Mouse (Mus musculus): ENCODE results near the gene Pdzd2. TPM values are rescaled to one million over a fixed set of nuclear protein-coding genes. Genes with fewer than 3 reads are reported as not detected.

Gene Pdzd2
- polyA plus RNA-seq, 1 experiment = 1.7 TPM

DNA sequence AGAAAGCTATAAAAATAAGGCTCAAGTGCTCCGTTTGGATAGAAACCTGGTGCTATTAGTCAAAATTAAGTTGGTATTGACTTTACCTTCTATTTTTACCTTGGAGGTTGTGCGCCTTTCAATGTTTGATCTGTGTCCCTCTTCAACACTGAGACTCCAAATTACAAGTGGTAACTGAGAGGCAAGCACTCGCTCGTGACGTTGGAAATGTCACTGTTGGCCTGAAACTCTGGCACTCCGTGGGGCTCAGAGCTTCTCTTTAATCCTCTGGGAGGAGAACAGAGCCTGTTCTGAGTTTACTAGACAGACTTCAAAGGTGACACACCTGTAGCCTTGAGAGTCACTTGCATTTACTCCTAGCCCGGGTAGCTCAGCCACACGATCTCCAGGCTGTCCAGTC lies 120.5 kb downstream of the Pdzd2 start:
- Histone ChIP-seq H3K27ac (ENCODE audit: insufficient read depth, low read length) (no peak overlapping the region), H3K4me3 (ENCODE audit: extremely low read depth, insufficient read depth, insufficient read length) (no peak overlapping the region), H3K27me3 (ENCODE audit: control insufficient read depth, insufficient read depth, low read length) (no peaks in the 10 kb centered on the region), H3K36me3 (ENCODE audit: control insufficient read depth, insufficient read depth, low read length) (no peaks in the 10 kb centered on the region), H3K4me1 (ENCODE audit: control insufficient read depth, insufficient read depth, insufficient read length) (peaks cover 8% of the 10 kb centered on the region; the same call in 1 of the 2 replicates)
- WGBS = 90% methylated on average over 8 of the region's 8 CpGs
- no peak for TF ChIP-seq CTCF (IDR thresholded peaks at IDR 0.05; ENCODE audit: extremely low read depth, insufficient read depth, insufficient read length, insufficient replicate concordance)
- no peak for TF ChIP-seq POLR2A (IDR thresholded peaks at IDR 0.05; ENCODE audit: low read depth, low read length)
- no peak for DNase-seq (ENCODE audit: low read depth in 1 of 2, low spot score in 2 of 2)

GRCm38 (mm10) chr15:12617651-12618050 lies 122.1 kb downstream of the Pdzd2 start:
- WGBS = 17% methylated on average over 11 of the region's 11 CpGs
- Histone ChIP-seq H3K27ac (ENCODE audit: insufficient read depth, low read length) (peak overlapping the region; percentile 12), H3K27me3 (ENCODE audit: control insufficient read depth, insufficient read depth, low read length) (no peaks in the 10 kb centered on the region), H3K36me3 (ENCODE audit: control insufficient read depth, insufficient read depth, low read length) (no peaks in the 10 kb centered on the region), H3K4me1 (ENCODE audit: control insufficient read depth, insufficient read depth, insufficient read length) (peaks cover 8% of the 10 kb centered on the region; the same call in 1 of the 2 replicates), H3K4me3 (ENCODE audit: extremely low read depth, insufficient read depth, insufficient read length) (no peak overlapping the region; the same call in 1 of the 2 replicates)
- no peak for TF ChIP-seq CTCF (IDR thresholded peaks at IDR 0.05; ENCODE audit: extremely low read depth, insufficient read depth, insufficient read length, insufficient replicate concordance)
- no peak for TF ChIP-seq POLR2A (IDR thresholded peaks at IDR 0.05; ENCODE audit: low read depth, low read length)
- DNase-seq (ENCODE audit: low read depth in 1 of 2, low spot score in 2 of 2) = peak in 1 of 2 experiments; percentile 14

DNA sequence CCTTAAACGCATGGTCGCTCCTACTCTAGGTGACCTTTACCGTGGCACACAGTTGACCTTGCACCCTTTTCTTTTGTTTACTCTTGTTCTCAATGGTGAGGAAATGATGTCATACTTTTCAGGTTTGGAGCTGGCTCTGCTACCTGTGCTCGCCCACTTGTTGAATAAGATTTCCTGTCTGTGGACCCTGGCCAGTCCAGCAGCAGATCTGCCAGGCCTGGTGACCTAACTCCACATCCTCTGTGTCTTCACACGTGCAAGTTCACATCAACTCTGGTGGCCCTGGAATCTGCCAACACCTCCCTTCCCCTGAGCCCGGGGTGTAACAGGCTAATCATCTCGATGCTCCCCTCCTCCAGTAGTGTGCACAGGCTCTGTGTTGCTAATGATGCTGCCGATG lies 122.5 kb downstream of the Pdzd2 start:
- Histone ChIP-seq H3K36me3 (ENCODE audit: control insufficient read depth, insufficient read depth, low read length) (no peaks in the 10 kb centered on the region), H3K4me1 (ENCODE audit: control insufficient read depth, insufficient read depth, insufficient read length) (peaks cover 8% of the 10 kb centered on the region; the same call in 1 of the 2 replicates), H3K4me3 (ENCODE audit: extremely low read depth, insufficient read depth, insufficient read length) (no peak overlapping the region), H3K27ac (ENCODE audit: insufficient read depth, low read length) (peak overlapping the region; percentile 12), H3K27me3 (ENCODE audit: control insufficient read depth, insufficient read depth, low read length) (no peaks in the 10 kb centered on the region)
- 38% methylated on average over 8 of the region's 8 CpGs for WGBS
- no peak for TF ChIP-seq CTCF (IDR thresholded peaks at IDR 0.05; ENCODE audit: extremely low read depth, insufficient read depth, insufficient read length, insufficient replicate concordance)
- TF ChIP-seq POLR2A (IDR thresholded peaks at IDR 0.05; ENCODE audit: low read depth, low read length) = no peak
- no peak for DNase-seq (ENCODE audit: low read depth in 1 of 2, low spot score in 2 of 2)

GRCm38 (mm10) chr15:12614944-12615878 lies 124.5 kb downstream of the Pdzd2 start:
- Histone ChIP-seq H3K36me3 (ENCODE audit: control insufficient read depth, insufficient read depth, low read length) (no peaks in the 10 kb centered on the region), H3K4me1 (ENCODE audit: control insufficient read depth, insufficient read depth, insufficient read length) (peaks cover 8% of the 10 kb centered on the region; the same call in 1 of the 2 replicates), H3K27ac (ENCODE audit: insufficient read depth, low read length) (no peak overlapping the region), H3K27me3 (ENCODE audit: control insufficient read depth, insufficient read depth, low read length) (no peaks in the 10 kb centered on the region), H3K4me3 (ENCODE audit: extremely low read depth, insufficient read depth, insufficient read length) (no peak overlapping the region)
- WGBS = 86% methylated on average over 20 of the region's 20 CpGs
- no peak for TF ChIP-seq CTCF (IDR thresholded peaks at IDR 0.05; ENCODE audit: extremely low read depth, insufficient read depth, insufficient read length, insufficient replicate concordance)
- no peak for TF ChIP-seq POLR2A (IDR thresholded peaks at IDR 0.05; ENCODE audit: low read depth, low read length)
- no peak for DNase-seq (ENCODE audit: low read depth in 1 of 2, low spot score in 2 of 2)

DNA sequence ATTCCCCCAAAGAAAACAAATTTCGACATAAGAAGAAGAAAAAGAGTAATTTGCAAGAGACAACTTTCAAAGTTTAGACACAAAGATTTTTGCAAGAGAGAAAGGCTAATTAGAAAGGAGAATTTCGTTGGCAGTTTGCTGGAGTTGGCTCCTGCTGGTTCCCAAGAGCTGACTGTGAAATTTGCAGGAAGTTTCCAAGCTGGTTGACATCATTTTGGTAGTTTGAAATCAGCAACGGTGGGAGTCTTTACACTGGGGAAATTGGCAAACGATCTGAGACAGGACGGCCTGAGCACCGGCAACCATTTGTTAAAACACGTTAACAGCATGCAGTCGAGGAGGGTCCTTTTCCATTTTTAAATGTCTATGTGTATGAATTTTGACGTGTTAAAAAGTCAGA lies 125.7 kb downstream of the Pdzd2 start:
- DNase-seq (ENCODE audit: low read depth in 1 of 2, low spot score in 2 of 2) = no peak
- TF ChIP-seq CTCF (IDR thresholded peaks at IDR 0.05; ENCODE audit: extremely low read depth, insufficient read depth, insufficient read length, insufficient replicate concordance) = no peak
- TF ChIP-seq POLR2A (IDR thresholded peaks at IDR 0.05; ENCODE audit: low read depth, low read length) = no peak
- H3K4me3 ChIP-seq (ENCODE audit: extremely low read depth, insufficient read depth, insufficient read length) = no peak overlapping the region
- H3K27me3 ChIP-seq (ENCODE audit: control insufficient read depth, insufficient read depth, low read length) = no peaks in the 10 kb centered on the region
- H3K4me1 ChIP-seq (ENCODE audit: control insufficient read depth, insufficient read depth, insufficient read length) = peaks cover 8% of the 10 kb centered on the region; the same call in 1 of the 2 replicates
- no peaks in the 10 kb centered on the region for H3K36me3 ChIP-seq (ENCODE audit: control insufficient read depth, insufficient read depth, low read length)
- H3K27ac ChIP-seq (ENCODE audit: insufficient read depth, low read length) = no peak overlapping the region
- WGBS = 76% methylated on average over 9 of the region's 9 CpGs

- Histone ChIP-seq H3K36me3 (ENCODE audit: control insufficient read depth, insufficient read depth, low read length) (no peaks in the 10 kb centered on the region), H3K4me3 (ENCODE audit: extremely low read depth, insufficient read depth, insufficient read length) (no peak overlapping the region), H3K27ac (ENCODE audit: insufficient read depth, low read length) (no peak overlapping the region), H3K4me1 (ENCODE audit: control insufficient read depth, insufficient read depth, insufficient read length) (peaks cover 8% of the 10 kb centered on the region; the same call in 1 of the 2 replicates), H3K27me3 (ENCODE audit: control insufficient read depth, insufficient read depth, low read length) (no peaks in the 10 kb centered on the region)
- TF ChIP-seq POLR2A (IDR thresholded peaks at IDR 0.05; ENCODE audit: low read depth, low read length) = no peak
- no peak for TF ChIP-seq CTCF (IDR thresholded peaks at IDR 0.05; ENCODE audit: extremely low read depth, insufficient read depth, insufficient read length, insufficient replicate concordance)
- WGBS = 82% methylated on average over 7 of the region's 7 CpGs
- DNase-seq (ENCODE audit: low read depth in 1 of 2, low spot score in 2 of 2) = no peak
Observed at GRCm38 (mm10) chr15:12612944-12613675, 126.6 kb downstream of the Pdzd2 start.

All from spleen, adult 2 months (tissue).